Mouse (Mus musculus) CH12.LX (cell line): Measurements from ENCODE around the gene Col23a1. TPM values are rescaled to one million over a fixed set of nuclear protein-coding genes. Genes with fewer than 3 reads are reported as not detected.

Source experiments
- DNase-seq: peaks from one replicate; pipeline ENCODE4 v3.0.0-alpha.2; 2013; ENCODE audit errors: extremely low read depth
- H3K27ac ChIP-seq: 2 replicates; pipeline ENCODE4 v1.5.1; 2012; ENCODE audit warnings: low read depth, mild to moderate bottlenecking, control low read depth, moderate library complexity; ENCODE audit not compliant: insufficient read depth
- H3K27me3 ChIP-seq: replicated peaks from 2 replicates; pipeline ENCODE3; 2012; ENCODE audit warnings: inconsistent platforms
- H3K36me3 ChIP-seq, 2 experiments: replicated peaks in 1 of 2; 2 replicates each; pipeline versions ENCODE3 to v1.6.1; 2012; ENCODE audit warnings: inconsistent platforms in 1 of 2, low read length in 1 of 2, mild to moderate bottlenecking in 1 of 2, mixed read lengths in 1 of 2, moderate library complexity in 1 of 2; ENCODE audit not compliant: control insufficient read depth in 1 of 2, insufficient read depth in 1 of 2
- H3K4me1 ChIP-seq, 2 experiments: 2 replicates each; pipeline ENCODE4 v1.6.1; 2012; ENCODE audit warnings: inconsistent platforms in 1 of 2, moderate library complexity in 1 of 2; ENCODE audit not compliant: insufficient read depth in 2 of 2, control insufficient read depth in 1 of 2
- H3K4me2 ChIP-seq: 2 replicates; pipeline ENCODE4 v1.6.1; 2012; ENCODE audit warnings: low read depth, mild to moderate bottlenecking, control low read depth; ENCODE audit not compliant: poor library complexity, insufficient read depth, severe bottlenecking
- H3K4me3 ChIP-seq, 3 experiments: fragments of 150-350 bp in 1 of 3; sonication (generic) in 1 of 3; replicated peaks in 1 of 3; 2 replicates each; pipeline versions ENCODE3 to v1.5.1; 2011 to 2012; ENCODE audit warnings: low read depth in 2 of 3, low read length in 2 of 3, mild to moderate bottlenecking in 2 of 3, moderate library complexity in 2 of 3, control low read depth in 1 of 3, improper control_type of control experiment in 1 of 3, inconsistent platforms in 1 of 3, mixed read lengths in 1 of 3; ENCODE audit not compliant: poor library complexity in 1 of 3
- H3K79me2 ChIP-seq: replicated peaks from 2 replicates; pipeline ENCODE4 v1.6.1; 2012; ENCODE audit warnings: mild to moderate bottlenecking, moderate library complexity; ENCODE audit not compliant: control insufficient read depth, poor library complexity, insufficient read depth, severe bottlenecking; ENCODE audit errors: extremely low read depth
- H3K9ac ChIP-seq: 2 replicates; pipeline ENCODE4 v1.6.1; 2012; ENCODE audit warnings: low read depth, mild to moderate bottlenecking, control low read depth, moderate library complexity; ENCODE audit not compliant: insufficient read depth
- H3K9me3 ChIP-seq: replicated peaks from 2 replicates; pipeline ENCODE3; 2012; ENCODE audit warnings: low read length, inconsistent platforms, mixed read lengths
- BHLHE40 ChIP-seq: IDR thresholded peaks from 2 replicates; pipeline ENCODE4 v1.6.1; 2011; ENCODE audit warnings: mild to moderate bottlenecking, low read depth, low read length, improper control_type of control experiment
- CHD2 ChIP-seq: IDR thresholded peaks from 2 replicates; pipeline ENCODE4 v1.6.1; 2011; ENCODE audit warnings: low read length, improper control_type of control experiment
- CTCF ChIP-seq, 2 experiments: IDR thresholded peaks in 1 of 2; conservative IDR thresholded peaks in 1 of 2; 2 replicates each; pipeline ENCODE4 v1.5.1; 2011 to 2012; ENCODE audit warnings: low read depth in 2 of 2, low read length in 2 of 2, improper control_type of control experiment in 1 of 2, inconsistent platforms in 1 of 2, mild to moderate bottlenecking in 1 of 2, moderate library complexity in 1 of 2
- ELF1 ChIP-seq: IDR thresholded peaks from 2 replicates; pipeline ENCODE4 v1.6.1; 2014; ENCODE audit warnings: low read depth, mild to moderate bottlenecking, inconsistent platforms, low read length, improper control_type of control experiment
- ETS1 ChIP-seq: conservative IDR thresholded peaks from 2 replicates; pipeline ENCODE4 v1.6.1; 2012; ENCODE audit warnings: low read depth, mild to moderate bottlenecking, inconsistent platforms, low read length, improper control_type of control experiment, moderate library complexity
- GABPA ChIP-seq: IDR thresholded peaks from 2 replicates; pipeline ENCODE4 v1.6.1; 2012; ENCODE audit warnings: low read depth, low read length, improper control_type of control experiment, inconsistent platforms; ENCODE audit not compliant: insufficient replicate concordance
- IRF4 ChIP-seq: IDR thresholded peaks from 2 replicates; pipeline ENCODE4 v1.6.1; 2014; ENCODE audit warnings: low read depth, mild to moderate bottlenecking, inconsistent platforms, low read length, improper control_type of control experiment
- KAT2A ChIP-seq: IDR thresholded peaks from 2 replicates; pipeline ENCODE4 v1.6.1; 2012; ENCODE audit warnings: low read length, improper control_type of control experiment, inconsistent platforms; ENCODE audit not compliant: insufficient replicate concordance
- MEF2A ChIP-seq: IDR thresholded peaks from 2 replicates; pipeline ENCODE4 v1.6.1; 2014; ENCODE audit warnings: low read depth, mild to moderate bottlenecking, inconsistent platforms, low read length, improper control_type of control experiment, borderline replicate concordance
- MYC ChIP-seq: IDR thresholded peaks from 2 replicates; pipeline ENCODE4 v1.6.1; 2011; ENCODE audit warnings: low read depth, mild to moderate bottlenecking, improper control_type of control experiment, low read length
- NELFE ChIP-seq: IDR thresholded peaks from 2 replicates; pipeline ENCODE4 v1.6.1; 2011; ENCODE audit warnings: low read depth, low read length, improper control_type of control experiment
- PAX5 ChIP-seq: IDR thresholded peaks from 2 replicates; pipeline ENCODE4 v1.6.1; 2012; ENCODE audit warnings: low read length, inconsistent platforms, mixed read lengths
- RAD21 ChIP-seq: IDR thresholded peaks from 2 replicates; pipeline ENCODE4 v1.6.1; 2011; ENCODE audit warnings: low read depth, mild to moderate bottlenecking, low read length, improper control_type of control experiment, moderate library complexity
- TBP ChIP-seq: conservative IDR thresholded peaks from 2 replicates; pipeline ENCODE4 v1.6.1; 2011; ENCODE audit warnings: low read depth, low read length, improper control_type of control experiment
- UBTF ChIP-seq: IDR thresholded peaks from 2 replicates; pipeline ENCODE4 v1.6.1; 2012; ENCODE audit warnings: low read depth, mild to moderate bottlenecking, inconsistent platforms, low read length, improper control_type of control experiment, moderate library complexity
- USF1 ChIP-seq: IDR thresholded peaks from 2 replicates; pipeline ENCODE4 v1.6.1; 2014; ENCODE audit warnings: low read depth, mild to moderate bottlenecking, inconsistent platforms, low read length, improper control_type of control experiment
- USF2 ChIP-seq: conservative IDR thresholded peaks from 2 replicates; pipeline ENCODE4 v1.6.1; 2011; ENCODE audit warnings: low read depth, low read length, improper control_type of control experiment
- ZKSCAN1 ChIP-seq: IDR thresholded peaks from 2 replicates; pipeline ENCODE4 v1.6.1; 2012; ENCODE audit warnings: low read depth, inconsistent platforms, low read length, improper control_type of control experiment, borderline replicate concordance
- ZNF384 ChIP-seq: IDR thresholded peaks from 2 replicates; pipeline ENCODE4 v1.6.1; 2012; ENCODE audit warnings: low read depth, low read length, improper control_type of control experiment, inconsistent platforms
- dilution Hi-C: fragments of 300-500 bp; cut with MboI; formaldehyde crosslinking; loops from 2 replicates; pipeline ENCODE4 v1.14.3; 2020; ENCODE audit warnings: low sequenced_read_pairs; ENCODE audit not compliant: extremely low pct_unique_long_range_greater_than_20kb, extremely low pct_ligation_motif_present
- in situ Hi-C: fragments of 300-500 bp; cut with MboI; formaldehyde crosslinking; loops from 3 replicates; pipeline ENCODE4 v1.14.3; 2019; ENCODE audit warnings: low sequenced_read_pairs, low pct_ligation_motif_present, low pct_unique_long_range_greater_than_20kb, mixed read lengths
- polyA plus RNA-seq: library from polyadenylated mRNA; unstranded; fragments of >175 nt; gene quantifications from 2 replicates; pipeline ENCODE4 v1.2.1, GENCODE M21; 2012; ENCODE audit warnings: low read depth; ENCODE audit not compliant: insufficient read length
- total RNA-seq, 2 experiments: library from RNA; depleted of rRNA; stranded (reverse); fragments of 300-350 nt in 1 of 2; fragments of >200 nt in 1 of 2; gene quantifications; 2 replicates each; pipeline ENCODE4 v1.2.3; 2012 to 2014

Col23a1 gene
- total and polyA plus RNA-seq, 3 experiments, result 0.04 to 0.20 (median 0.08) TPM

GRCm38 (mm10) chr11:51555066-51555465 lies 265.3 kb downstream of the Col23a1 start:
- peaks cover 36% of the 10 kb centered on the region for H3K27me3 ChIP-seq
- no peak overlapping the region for H3K27ac ChIP-seq
- H3K4me2 ChIP-seq, result no peak overlapping the region
- no peak for TF ChIP-seq ELF1
- no peak for TF ChIP-seq ZNF384
- no peak for TF ChIP-seq BHLHE40
- TF ChIP-seq CHD2, result no peak
- no peak for TF ChIP-seq IRF4
- TF ChIP-seq USF2, result no peak
- no peak for TF ChIP-seq KAT2A
- TF ChIP-seq NELFE, result no peak
- no peak for TF ChIP-seq MYC
- TF ChIP-seq ZKSCAN1, result no peak
- TF ChIP-seq ETS1, result no peak
- TF ChIP-seq CTCF (conservative IDR thresholded peaks at IDR 0.05 in 1 of 2, IDR thresholded peaks at IDR 0.05 in 1 of 2; ENCODE audit: low read depth in 2 of 2, low read length in 2 of 2), result no peak
- TF ChIP-seq UBTF, result no peak
- no peak for TF ChIP-seq RAD21
- TF ChIP-seq, all 38 proteins: peak for 0
- in situ Hi-C loops, result no loop called here
- Histone ChIP-seq H3K9ac (no peak overlapping the region), H3K79me2 (no peaks in the 10 kb centered on the region), H3K36me3 (no peaks in the 10 kb centered on the region), H3K9me3 (no peaks in the 10 kb centered on the region), H3K4me1 (peaks cover 10 to 12% of the 10 kb centered on the region in 2 experiments), H3K4me3 (no peak overlapping the region)
- dilution Hi-C loops, result no loop called here
- DNase-seq, result no peak

- no peak for TF ChIP-seq MEF2A
- no peak for TF ChIP-seq USF1
- TF ChIP-seq GABPA, result no peak
- no peak for TF ChIP-seq TBP
- TF ChIP-seq PAX5, result no peak
- no peak for TF ChIP-seq USF2
- no peak overlapping the region for H3K4me3 ChIP-seq
- H3K27ac ChIP-seq, result no peak overlapping the region
- no peak overlapping the region for H3K4me2 ChIP-seq
- H3K27me3 ChIP-seq, result peaks cover 26% of the 10 kb centered on the region
- H3K4me1 ChIP-seq, result peaks cover 10 to 36% of the 10 kb centered on the region in 2 experiments
- no peaks in the 10 kb centered on the region for H3K79me2 ChIP-seq
- DNase-seq, result no peak
- no peak overlapping the region for H3K9ac ChIP-seq
- no peaks in the 10 kb centered on the region for H3K36me3 ChIP-seq
- H3K9me3 ChIP-seq, result peaks cover 4% of the 10 kb centered on the region
- in situ Hi-C loops (no loop called here), dilution Hi-C loops (no loop called here)
These were observed 273.6 kb downstream of the Col23a1 start for GRCm38 (mm10) chr11:51563276-51563675.
